Mouse (Mus musculus) CH12.LX (cell line): ENCODE measurements around the gene Sgsh. TPM values are rescaled to one million over a fixed set of nuclear protein-coding genes. Genes with fewer than 3 reads are reported as not detected.

Experiments
- DNase-seq: peaks from one replicate; pipeline ENCODE4 v3.0.0-alpha.2; 2013; ENCODE audit errors: extremely low read depth
- H3K27ac ChIP-seq: 2 replicates; pipeline ENCODE4 v1.5.1; 2012; ENCODE audit warnings: low read depth, mild to moderate bottlenecking, control low read depth, moderate library complexity; ENCODE audit not compliant: insufficient read depth
- H3K27me3 ChIP-seq: replicated peaks from 2 replicates; pipeline ENCODE3; 2012; ENCODE audit warnings: inconsistent platforms
- H3K36me3 ChIP-seq, 2 experiments: replicated peaks in 1 of 2; 2 replicates each; pipeline versions ENCODE3 to v1.6.1; 2012; ENCODE audit warnings: inconsistent platforms in 1 of 2, low read length in 1 of 2, mild to moderate bottlenecking in 1 of 2, mixed read lengths in 1 of 2, moderate library complexity in 1 of 2; ENCODE audit not compliant: control insufficient read depth in 1 of 2, insufficient read depth in 1 of 2
- H3K4me1 ChIP-seq, 2 experiments: 2 replicates each; pipeline ENCODE4 v1.6.1; 2012; ENCODE audit warnings: inconsistent platforms in 1 of 2, moderate library complexity in 1 of 2; ENCODE audit not compliant: insufficient read depth in 2 of 2, control insufficient read depth in 1 of 2
- H3K4me2 ChIP-seq: 2 replicates; pipeline ENCODE4 v1.6.1; 2012; ENCODE audit warnings: low read depth, mild to moderate bottlenecking, control low read depth; ENCODE audit not compliant: poor library complexity, insufficient read depth, severe bottlenecking
- H3K4me3 ChIP-seq, 3 experiments: fragments of 150-350 bp in 1 of 3; sonication (generic) in 1 of 3; replicated peaks in 1 of 3; 2 replicates each; pipeline versions ENCODE3 to v1.5.1; 2011 to 2012; ENCODE audit warnings: low read depth in 2 of 3, low read length in 2 of 3, mild to moderate bottlenecking in 2 of 3, moderate library complexity in 2 of 3, control low read depth in 1 of 3, improper control_type of control experiment in 1 of 3, inconsistent platforms in 1 of 3, mixed read lengths in 1 of 3; ENCODE audit not compliant: poor library complexity in 1 of 3
- H3K79me2 ChIP-seq: replicated peaks from 2 replicates; pipeline ENCODE4 v1.6.1; 2012; ENCODE audit warnings: mild to moderate bottlenecking, moderate library complexity; ENCODE audit not compliant: control insufficient read depth, poor library complexity, insufficient read depth, severe bottlenecking; ENCODE audit errors: extremely low read depth
- H3K9ac ChIP-seq: 2 replicates; pipeline ENCODE4 v1.6.1; 2012; ENCODE audit warnings: low read depth, mild to moderate bottlenecking, control low read depth, moderate library complexity; ENCODE audit not compliant: insufficient read depth
- H3K9me3 ChIP-seq: replicated peaks from 2 replicates; pipeline ENCODE3; 2012; ENCODE audit warnings: low read length, inconsistent platforms, mixed read lengths
- BHLHE40 ChIP-seq: IDR thresholded peaks from 2 replicates; pipeline ENCODE4 v1.6.1; 2011; ENCODE audit warnings: mild to moderate bottlenecking, low read depth, low read length, improper control_type of control experiment
- CHD1 ChIP-seq: IDR thresholded peaks from 2 replicates; pipeline ENCODE4 v1.6.1; 2012; ENCODE audit warnings: low read depth, low read length, improper control_type of control experiment, inconsistent platforms
- CTCF ChIP-seq, 2 experiments: IDR thresholded peaks in 1 of 2; conservative IDR thresholded peaks in 1 of 2; 2 replicates each; pipeline ENCODE4 v1.5.1; 2011 to 2012; ENCODE audit warnings: low read depth in 2 of 2, low read length in 2 of 2, improper control_type of control experiment in 1 of 2, inconsistent platforms in 1 of 2, mild to moderate bottlenecking in 1 of 2, moderate library complexity in 1 of 2
- ELF1 ChIP-seq: IDR thresholded peaks from 2 replicates; pipeline ENCODE4 v1.6.1; 2014; ENCODE audit warnings: low read depth, mild to moderate bottlenecking, inconsistent platforms, low read length, improper control_type of control experiment
- EP300 ChIP-seq: IDR thresholded peaks from 2 replicates; pipeline ENCODE4 v1.6.1; 2011; ENCODE audit warnings: low read length, improper control_type of control experiment
- HCFC1 ChIP-seq: IDR thresholded peaks from 2 replicates; pipeline ENCODE4 v1.6.1; 2012; ENCODE audit warnings: low read depth, mild to moderate bottlenecking, inconsistent platforms, low read length, improper control_type of control experiment
- IRF4 ChIP-seq: IDR thresholded peaks from 2 replicates; pipeline ENCODE4 v1.6.1; 2014; ENCODE audit warnings: low read depth, mild to moderate bottlenecking, inconsistent platforms, low read length, improper control_type of control experiment
- JUND ChIP-seq: conservative IDR thresholded peaks from 2 replicates; pipeline ENCODE4 v1.6.1; 2011; ENCODE audit warnings: low read depth, low read length, improper control_type of control experiment
- MAFK ChIP-seq: IDR thresholded peaks from 2 replicates; pipeline ENCODE4 v1.6.1; 2011; ENCODE audit warnings: low read length, improper control_type of control experiment; ENCODE audit not compliant: insufficient replicate concordance
- MAX ChIP-seq: IDR thresholded peaks from 2 replicates; pipeline ENCODE4 v1.6.1; 2011; ENCODE audit warnings: low read length, improper control_type of control experiment
- MAZ ChIP-seq: IDR thresholded peaks from 2 replicates; pipeline ENCODE4 v1.6.1; 2012; ENCODE audit warnings: low read depth, mild to moderate bottlenecking, inconsistent platforms, low read length, improper control_type of control experiment, moderate library complexity
- MEF2A ChIP-seq: IDR thresholded peaks from 2 replicates; pipeline ENCODE4 v1.6.1; 2014; ENCODE audit warnings: low read depth, mild to moderate bottlenecking, inconsistent platforms, low read length, improper control_type of control experiment, borderline replicate concordance
- MXI1 ChIP-seq: IDR thresholded peaks from 2 replicates; pipeline ENCODE4 v1.6.1; 2011; ENCODE audit warnings: mild to moderate bottlenecking, low read depth, low read length, improper control_type of control experiment
- MYC ChIP-seq: IDR thresholded peaks from 2 replicates; pipeline ENCODE4 v1.6.1; 2011; ENCODE audit warnings: low read depth, mild to moderate bottlenecking, improper control_type of control experiment, low read length
- NELFE ChIP-seq: IDR thresholded peaks from 2 replicates; pipeline ENCODE4 v1.6.1; 2011; ENCODE audit warnings: low read depth, low read length, improper control_type of control experiment
- POLR2A ChIP-seq: IDR thresholded peaks from 2 replicates; pipeline ENCODE4 v1.6.1; 2011; ENCODE audit warnings: low read depth, mild to moderate bottlenecking, improper control_type of control experiment, low read length
- RAD21 ChIP-seq: IDR thresholded peaks from 2 replicates; pipeline ENCODE4 v1.6.1; 2011; ENCODE audit warnings: low read depth, mild to moderate bottlenecking, low read length, improper control_type of control experiment, moderate library complexity
- RCOR1 ChIP-seq: conservative IDR thresholded peaks from 2 replicates; pipeline ENCODE4 v1.6.1; 2012; ENCODE audit warnings: low read depth, mild to moderate bottlenecking, inconsistent platforms, low read length, improper control_type of control experiment
- SMC3 ChIP-seq: IDR thresholded peaks from 2 replicates; pipeline ENCODE4 v1.6.1; 2011; ENCODE audit warnings: low read depth, low read length, improper control_type of control experiment
- TBP ChIP-seq: conservative IDR thresholded peaks from 2 replicates; pipeline ENCODE4 v1.6.1; 2011; ENCODE audit warnings: low read depth, low read length, improper control_type of control experiment
- UBTF ChIP-seq: IDR thresholded peaks from 2 replicates; pipeline ENCODE4 v1.6.1; 2012; ENCODE audit warnings: low read depth, mild to moderate bottlenecking, inconsistent platforms, low read length, improper control_type of control experiment, moderate library complexity
- ZC3H11A ChIP-seq: IDR thresholded peaks from 2 replicates; pipeline ENCODE4 v1.6.1; 2012; ENCODE audit warnings: low read depth, mild to moderate bottlenecking, inconsistent platforms, low read length, improper control_type of control experiment
- ZKSCAN1 ChIP-seq: IDR thresholded peaks from 2 replicates; pipeline ENCODE4 v1.6.1; 2012; ENCODE audit warnings: low read depth, inconsistent platforms, low read length, improper control_type of control experiment, borderline replicate concordance
- dilution Hi-C: fragments of 300-500 bp; cut with MboI; formaldehyde crosslinking; loops from 2 replicates; pipeline ENCODE4 v1.14.3; 2020; ENCODE audit warnings: low sequenced_read_pairs; ENCODE audit not compliant: extremely low pct_unique_long_range_greater_than_20kb, extremely low pct_ligation_motif_present
- in situ Hi-C: fragments of 300-500 bp; cut with MboI; formaldehyde crosslinking; loops from 3 replicates; pipeline ENCODE4 v1.14.3; 2019; ENCODE audit warnings: low sequenced_read_pairs, low pct_ligation_motif_present, low pct_unique_long_range_greater_than_20kb, mixed read lengths
- polyA plus RNA-seq: library from polyadenylated mRNA; unstranded; fragments of >175 nt; gene quantifications from 2 replicates; pipeline ENCODE4 v1.2.1, GENCODE M21; 2012; ENCODE audit warnings: low read depth; ENCODE audit not compliant: insufficient read length
- total RNA-seq, 2 experiments: library from RNA; depleted of rRNA; stranded (reverse); fragments of 300-350 nt in 1 of 2; fragments of >200 nt in 1 of 2; gene quantifications; 2 replicates each; pipeline ENCODE4 v1.2.3; 2012 to 2014

Gene Sgsh
- total and polyA plus RNA-seq, 3 experiments: 3.2 to 12.2 (median 10.6) TPM

GRCm38 (mm10) chr11:119375425-119375824 lies 20.1 kb upstream of the Sgsh start:
- Histone ChIP-seq H3K79me2 (no peaks in the 10 kb centered on the region), H3K4me2 (no peak overlapping the region), H3K27me3 (no peaks in the 10 kb centered on the region), H3K9me3 (peaks cover 8% of the 10 kb centered on the region), H3K27ac (no peak overlapping the region), H3K4me1 (peaks cover 14 to 24% of the 10 kb centered on the region in 2 experiments), H3K4me3 (no peak overlapping the region), H3K9ac (no peak overlapping the region), H3K36me3 (peaks cover 24 to 50% of the 10 kb centered on the region in 2 experiments)
- no peak for DNase-seq
- dilution Hi-C loops: no loop called here
- in situ Hi-C loops: no loop called here
- TF ChIP-seq RCOR1 (no peak), MEF2A (no peak), MXI1 (no peak), MAFK (no peak), ELF1 (no peak), UBTF (no peak), MYC (no peak), ZKSCAN1 (no peak), EP300 (no peak), TBP (no peak)

GRCm38 (mm10) chr11:119363534-119364145 lies 8.3 kb upstream of the Sgsh start:
- Histone ChIP-seq H3K9me3 (peaks cover 7% of the 10 kb centered on the region), H3K27me3 (no peaks in the 10 kb centered on the region), H3K9ac (no peak overlapping the region), H3K4me1 (peaks cover 0 to 3% of the 10 kb centered on the region in 2 experiments; a peak in 3 of 4 replicates), H3K27ac (no peak overlapping the region), H3K4me3 (no peak overlapping the region), H3K79me2 (no peaks in the 10 kb centered on the region), H3K4me2 (no peak overlapping the region), H3K36me3 (peaks cover 15 to 47% of the 10 kb centered on the region in 2 experiments)
- TF ChIP-seq POLR2A (no peak), BHLHE40 (peak; percentile 16; the same call in 1 of the 2 replicates), MAX (peak; percentile 62; the same call in 1 of the 2 replicates), HCFC1 (no peak), CTCF (conservative IDR thresholded peaks at IDR 0.05 in 1 of 2, IDR thresholded peaks at IDR 0.05 in 1 of 2; ENCODE audit: low read depth in 2 of 2, low read length in 2 of 2) (peak; percentile 87 to 97), ZC3H11A (peak; percentile 39; the same call in 1 of the 2 replicates), RAD21 (peak; percentile 47), MYC (0 out of 2 replicates have a peak, but pooled peaks have one; percentile 37), CHD1 (no peak), NELFE (peak; percentile 52; the same call in 1 of the 2 replicates), JUND (no peak), MAZ (peak; percentile 86; the same call in 1 of the 2 replicates), SMC3 (peak; percentile 94), IRF4 (peak; percentile 35; the same call in 1 of the 2 replicates)
- in situ Hi-C loops: no loop called here
- dilution Hi-C loops: no loop called here
- DNase-seq: peak; percentile 82
